Mouse (Mus musculus) heart, adult 2 months (tissue): Measurements from ENCODE around the gene Col15a1.

Experiments used
- CTCF ChIP-seq: fragments of 200-600 bp; IDR thresholded peaks from 2 replicates; pipeline ENCODE4 v1.8.1; 2022; ENCODE audit warnings: antibody characterized with exemption, mild to moderate bottlenecking, moderate library complexity
- POLR2A ChIP-seq: fragments of 200-500 bp; IDR thresholded peaks from 2 replicates; pipeline ENCODE4 v1.6.1; 2011; ENCODE audit warnings: mild to moderate bottlenecking, low read depth, low read length, control low read depth; ENCODE audit not compliant: insufficient read depth

- TF ChIP-seq POLR2A (no peak), CTCF (peak; percentile 41)
These were observed 143.6 kb downstream of the Col15a1 start for GRCm38 (mm10) chr4:47351386-47352049.
